Mouse (Mus musculus): ENCODE results near the gene Aifm2. TPM values are rescaled to one million over a fixed set of nuclear protein-coding genes. Genes with fewer than 3 reads are reported as not detected.

The Aifm2 gene
- 21.4 and 22.1 TPM in 2 replicates for polyA plus RNA-seq (2015; fragmentation: Nextera tagmentation; extraction: Ambion mirVana)

GRCm38 (mm10) chr10:61714771-61715461, at the start of gene Aifm2:
Gene Aifm2 (plus strand): TSS chr10:61715263.
- TF ChIP-seq CTCF (IDR thresholded peaks at IDR 0.05; ENCODE audit: low read depth), result no peak
- H3K4me2 ChIP-seq (ENCODE audit: low read length), result peak within 1 kb of the TSS; percentile 70
- peak within 1 kb of the TSS; percentile 50 for H3K9ac ChIP-seq (ENCODE audit: low read depth, low read length)
- no peaks in the 10 kb centered on the region for H3K9me3 ChIP-seq (replicated peaks; ENCODE audit: low read length)
- peak within 1 kb of the TSS; percentile 46 for H3K4me3 ChIP-seq (replicated peaks; ENCODE audit: low read depth, low read length)
- ATAC-seq (replicated peaks; ENCODE audit: low FRiP score, low read depth) (peak; percentile 90), DNase-seq (ENCODE audit: low spot score) (peak; percentile 90)
- H3K27ac ChIP-seq, result no peak within 1 kb of the TSS
- H3K4me1 ChIP-seq (replicated peaks; ENCODE audit: insufficient read depth, low read length), result 0 out of 2 replicates have a peak, but pooled peaks cover 3% of the 10 kb centered on the region
- H3K36me3 ChIP-seq (ENCODE audit: insufficient read depth, low read length), result no peaks in the 10 kb centered on the region
- 13% methylated on average over 29 of the region's 36 CpGs for WGBS
- no peaks in the 10 kb centered on the region for H3K27me3 ChIP-seq (ENCODE audit: insufficient read depth, low read length)

DNA sequence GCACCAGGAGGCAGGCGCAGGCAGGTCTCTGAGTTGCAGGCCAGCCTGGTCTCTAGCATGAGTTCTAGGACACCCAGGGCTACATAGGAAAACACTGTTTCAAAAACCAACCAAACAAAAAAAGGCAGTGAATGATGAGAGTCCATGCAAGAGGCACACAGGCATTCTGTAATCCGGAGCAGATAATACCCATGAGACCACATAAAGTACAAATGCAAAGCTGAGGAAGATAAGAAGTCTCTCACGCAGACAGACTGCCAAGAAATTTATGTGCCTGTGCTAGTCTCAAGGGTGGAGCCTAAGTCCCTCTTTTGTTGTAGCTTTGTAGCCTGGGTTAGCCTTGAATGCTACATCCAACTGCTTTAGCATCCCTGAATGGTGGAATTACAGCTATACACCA, 49.4 kb upstream of the Aifm2 start:
- Histone ChIP-seq H3K9me3 (replicated peaks; ENCODE audit: low read length) (no peaks in the 10 kb centered on the region), H3K4me3 (replicated peaks; ENCODE audit: low read depth, low read length) (no peak overlapping the region), H3K27me3 (ENCODE audit: insufficient read depth, low read length) (no peaks in the 10 kb centered on the region), H3K27ac (no peak overlapping the region), H3K4me2 (ENCODE audit: low read length) (no peak overlapping the region), H3K36me3 (ENCODE audit: insufficient read depth, low read length) (peaks cover 29% of the 10 kb centered on the region; the same call in 1 of the 2 replicates), H3K4me1 (replicated peaks; ENCODE audit: insufficient read depth, low read length) (no peaks in the 10 kb centered on the region), H3K9ac (ENCODE audit: low read depth, low read length) (no peak overlapping the region)
- 78% methylated on average over 3 of the region's 3 CpGs for WGBS
- ATAC-seq (replicated peaks; ENCODE audit: low FRiP score, low read depth) (no peak), DNase-seq (ENCODE audit: low spot score) (no peak)
- no peak for TF ChIP-seq CTCF (IDR thresholded peaks at IDR 0.05; ENCODE audit: low read depth)

DNA sequence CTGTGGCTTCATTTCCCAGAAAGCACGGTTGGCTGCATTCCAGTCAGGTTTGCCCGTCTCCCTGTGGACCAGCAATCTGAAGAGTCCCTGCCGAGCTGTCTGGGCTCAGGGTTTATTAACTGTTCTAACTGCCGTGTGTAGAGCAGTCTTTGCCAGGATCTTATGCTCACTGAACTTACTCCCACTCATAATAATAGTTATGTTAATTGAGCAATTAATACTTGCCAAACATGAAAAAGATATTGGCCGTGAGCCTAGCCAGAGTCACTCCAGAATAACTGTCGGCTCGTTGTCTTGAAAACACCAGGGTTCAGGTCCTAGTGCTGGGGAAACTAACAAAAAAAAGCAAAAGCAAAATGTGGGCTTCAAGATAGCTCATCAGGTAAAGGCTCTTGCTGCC, 45.8 kb upstream of the Aifm2 start:
- no peaks in the 10 kb centered on the region for H3K9me3 ChIP-seq (replicated peaks; ENCODE audit: low read length)
- H3K9ac ChIP-seq (ENCODE audit: low read depth, low read length), result no peak overlapping the region
- peaks cover 29% of the 10 kb centered on the region; the same call in 1 of the 2 replicates for H3K36me3 ChIP-seq (ENCODE audit: insufficient read depth, low read length)
- H3K27ac ChIP-seq, result no peak overlapping the region
- no peak overlapping the region for H3K4me2 ChIP-seq (ENCODE audit: low read length)
- TF ChIP-seq CTCF (IDR thresholded peaks at IDR 0.05; ENCODE audit: low read depth), result no peak
- ATAC-seq (replicated peaks; ENCODE audit: low FRiP score, low read depth) (no peak), DNase-seq (ENCODE audit: low spot score) (no peak)
- 78% methylated on average over 7 of the region's 7 CpGs for WGBS
- H3K4me3 ChIP-seq (replicated peaks; ENCODE audit: low read depth, low read length), result no peak overlapping the region
- no peaks in the 10 kb centered on the region for H3K4me1 ChIP-seq (replicated peaks; ENCODE audit: insufficient read depth, low read length)
- no peaks in the 10 kb centered on the region for H3K27me3 ChIP-seq (ENCODE audit: insufficient read depth, low read length)

- ATAC-seq (replicated peaks; ENCODE audit: low FRiP score, low read depth) (no peak), DNase-seq (ENCODE audit: low spot score) (no peak)
- Histone ChIP-seq H3K4me1 (replicated peaks; ENCODE audit: insufficient read depth, low read length) (no peaks in the 10 kb centered on the region), H3K9ac (ENCODE audit: low read depth, low read length) (no peak overlapping the region), H3K4me3 (replicated peaks; ENCODE audit: low read depth, low read length) (no peak overlapping the region), H3K36me3 (ENCODE audit: insufficient read depth, low read length) (peaks cover 32% of the 10 kb centered on the region; the same call in 1 of the 2 replicates), H3K27ac (no peak overlapping the region), H3K27me3 (ENCODE audit: insufficient read depth, low read length) (no peaks in the 10 kb centered on the region), H3K4me2 (ENCODE audit: low read length) (no peak overlapping the region), H3K9me3 (replicated peaks; ENCODE audit: low read length) (no peaks in the 10 kb centered on the region)
- TF ChIP-seq CTCF (IDR thresholded peaks at IDR 0.05; ENCODE audit: low read depth), result no peak
Observed at GRCm38 (mm10) chr10:61669896-61670295, 45.2 kb upstream of the Aifm2 start.

- 94% methylated on average over 3 of the region's 3 CpGs for WGBS
- H3K9me3 ChIP-seq (replicated peaks; ENCODE audit: low read length), result no peaks in the 10 kb centered on the region
- DNase-seq (ENCODE audit: low spot score), result no peak
- H3K27me3 ChIP-seq (ENCODE audit: insufficient read depth, low read length), result no peaks in the 10 kb centered on the region
- peaks cover 32% of the 10 kb centered on the region; the same call in 1 of the 2 replicates for H3K36me3 ChIP-seq (ENCODE audit: insufficient read depth, low read length)
- no peak overlapping the region for H3K9ac ChIP-seq (ENCODE audit: low read depth, low read length)
- TF ChIP-seq CTCF (IDR thresholded peaks at IDR 0.05; ENCODE audit: low read depth), result peak; percentile 50
- H3K27ac ChIP-seq, result no peak overlapping the region
- H3K4me2 ChIP-seq (ENCODE audit: low read length), result no peak overlapping the region
- no peak overlapping the region for H3K4me3 ChIP-seq (replicated peaks; ENCODE audit: low read depth, low read length)
- ATAC-seq (replicated peaks; ENCODE audit: low FRiP score, low read depth), result no peak
- no peaks in the 10 kb centered on the region for H3K4me1 ChIP-seq (replicated peaks; ENCODE audit: insufficient read depth, low read length)
Observed at GRCm38 (mm10) chr10:61670758-61671157, 44.3 kb upstream of the Aifm2 start.

DNA sequence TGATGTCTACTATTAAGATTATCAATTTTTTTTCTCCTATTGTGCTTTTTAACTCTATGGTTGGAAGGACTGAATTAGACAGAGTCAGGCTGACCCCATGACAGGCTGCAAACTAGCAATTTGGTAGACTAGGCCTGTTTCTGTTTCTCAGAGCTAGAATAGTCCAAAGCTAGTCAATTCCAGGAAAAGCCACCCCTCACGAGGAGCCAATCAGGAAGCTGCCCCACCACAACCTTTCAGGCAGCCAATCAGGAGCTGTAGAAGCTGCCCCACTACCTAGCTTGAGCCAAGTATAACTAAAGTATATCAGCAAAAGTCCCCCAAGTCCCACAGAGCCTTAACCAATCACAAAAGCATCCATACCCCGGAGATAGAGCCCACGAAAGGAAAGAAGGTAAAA, 39.1 kb upstream of the Aifm2 start:
- ATAC-seq (replicated peaks; ENCODE audit: low FRiP score, low read depth) (no peak), DNase-seq (ENCODE audit: low spot score) (no peak)
- no peak for TF ChIP-seq CTCF (IDR thresholded peaks at IDR 0.05; ENCODE audit: low read depth)
- Histone ChIP-seq H3K27ac (no peak overlapping the region), H3K4me2 (ENCODE audit: low read length) (no peak overlapping the region), H3K4me3 (replicated peaks; ENCODE audit: low read depth, low read length) (no peak overlapping the region), H3K9ac (ENCODE audit: low read depth, low read length) (no peak overlapping the region), H3K36me3 (ENCODE audit: insufficient read depth, low read length) (0 out of 2 replicates have a peak, but pooled peaks cover 15% of the 10 kb centered on the region), H3K4me1 (replicated peaks; ENCODE audit: insufficient read depth, low read length) (no peaks in the 10 kb centered on the region), H3K9me3 (replicated peaks; ENCODE audit: low read length) (no peaks in the 10 kb centered on the region), H3K27me3 (ENCODE audit: insufficient read depth, low read length) (no peaks in the 10 kb centered on the region)
- WGBS, result 75% methylated on average over 3 of the region's 3 CpGs
